Mouse (Mus musculus) right cerebral cortex, postnatal 4 days (tissue): ENCODE data around the gene Cpn2.

ENCODE experiments used
- DNase-seq: peaks from one replicate; pipeline ENCODE4 v3.0.0-alpha.2; 2022

Cpn2 gene

DNA sequence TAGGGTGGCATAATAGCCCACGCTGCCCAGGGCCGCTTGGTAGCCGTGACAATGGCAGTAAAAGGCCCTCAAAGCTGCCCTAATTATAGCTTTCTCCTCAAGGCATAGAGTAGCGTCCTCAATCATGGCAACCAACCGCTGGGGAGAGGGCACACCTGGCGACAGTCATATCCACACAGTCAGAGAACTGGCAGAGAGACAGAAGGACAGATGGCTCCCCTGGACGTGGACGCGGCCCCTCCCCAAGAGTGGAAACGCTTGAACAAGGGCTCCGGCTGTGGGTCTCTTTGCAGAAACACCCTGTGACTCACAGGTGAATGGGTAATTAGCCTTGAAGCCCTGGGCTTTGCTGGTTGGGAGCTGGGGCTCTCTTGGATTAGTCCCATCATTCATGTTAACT is 11.1 kb upstream of the Cpn2 start:
- no peak for DNase-seq

DNA sequence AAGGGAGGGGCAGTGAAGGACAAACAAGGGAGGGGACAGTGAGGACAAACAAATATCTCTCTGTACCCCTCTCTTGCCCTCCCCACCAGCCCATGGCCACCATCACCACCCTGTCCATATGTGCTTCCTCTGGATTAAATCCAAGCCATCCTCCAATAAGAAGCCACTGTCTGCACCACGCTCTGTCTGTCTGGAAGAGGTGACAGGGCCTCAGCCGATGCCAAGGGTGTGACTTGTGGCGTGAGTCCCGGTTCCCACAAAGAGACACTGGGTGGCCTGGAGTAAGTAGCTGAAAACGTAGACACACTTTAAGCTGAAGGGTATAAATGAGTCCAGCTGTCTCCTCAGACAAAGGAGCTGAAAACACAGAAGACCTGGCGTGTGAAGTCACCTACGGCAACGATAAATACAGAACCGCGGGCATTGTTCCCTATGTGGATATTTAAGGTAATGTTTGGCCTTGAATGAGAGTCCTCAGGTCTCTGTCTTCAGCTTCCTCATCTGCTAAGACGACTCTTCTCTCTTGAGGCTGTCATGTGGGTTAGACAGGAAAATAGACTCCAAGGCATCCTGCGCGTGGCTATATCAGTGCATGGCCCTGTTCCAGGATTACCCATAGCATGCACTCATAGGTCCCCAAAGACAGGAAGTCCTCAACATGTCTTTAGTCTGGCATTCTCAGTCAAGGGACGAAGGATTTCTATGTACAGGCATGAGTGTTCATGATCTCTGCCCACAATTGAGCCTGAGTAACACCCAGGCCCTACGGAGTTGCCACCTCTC is 8.4 kb upstream of the Cpn2 start:
- no peak for DNase-seq

DNA sequence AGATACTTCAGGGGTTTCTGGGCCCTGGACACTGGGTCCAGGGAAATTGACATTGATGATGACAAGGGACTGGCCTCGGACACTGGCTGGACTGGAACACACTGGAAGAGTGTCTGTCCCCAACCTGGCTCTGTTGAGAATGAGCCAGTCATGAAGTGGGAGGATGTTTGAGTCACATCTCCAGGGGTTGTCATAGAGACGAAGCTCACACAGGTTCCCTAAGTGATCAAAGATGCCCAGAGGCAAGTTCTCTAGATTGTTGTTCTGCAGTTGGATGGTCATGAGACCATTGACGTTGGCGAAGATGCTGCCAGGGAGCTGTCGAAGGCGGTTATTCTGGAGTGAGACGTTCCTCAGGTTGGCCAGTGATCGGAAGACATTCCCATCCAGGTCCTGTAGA is 5.8 kb upstream of the Cpn2 start:
- DNase-seq: no peak

DNA sequence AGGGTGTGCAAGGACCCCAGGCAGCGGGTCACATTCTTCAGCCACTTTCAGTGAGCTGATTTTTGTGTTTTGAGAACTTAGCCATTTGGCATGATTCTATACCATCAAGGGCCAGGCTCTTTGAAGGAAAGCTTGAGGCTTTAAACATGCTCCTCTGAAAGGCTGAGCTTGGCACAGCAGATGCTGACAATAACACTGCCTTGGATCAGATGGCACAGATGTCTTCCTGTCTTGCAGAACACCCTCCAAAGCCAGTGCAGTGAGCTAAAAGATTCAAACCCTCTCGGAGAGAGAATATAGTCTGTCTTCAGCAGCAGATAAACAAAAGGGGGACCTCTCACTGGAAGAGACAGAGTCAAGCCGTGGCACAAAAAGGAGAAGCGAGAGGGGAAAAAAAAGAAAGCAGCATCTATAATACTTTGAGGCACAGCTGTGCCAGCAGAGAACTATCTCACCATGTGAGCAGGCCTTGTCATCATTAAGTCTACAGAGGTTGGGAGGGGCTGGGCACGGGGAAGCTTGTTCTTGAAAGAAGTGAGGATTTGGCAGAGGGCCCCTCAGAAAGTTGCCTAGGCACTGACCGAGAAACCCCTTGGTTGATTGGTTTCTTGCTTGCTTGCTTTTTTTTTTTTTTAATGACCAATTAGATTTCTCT is 4.8 kb upstream of the Cpn2 start:
- DNase-seq: no peak

DNA sequence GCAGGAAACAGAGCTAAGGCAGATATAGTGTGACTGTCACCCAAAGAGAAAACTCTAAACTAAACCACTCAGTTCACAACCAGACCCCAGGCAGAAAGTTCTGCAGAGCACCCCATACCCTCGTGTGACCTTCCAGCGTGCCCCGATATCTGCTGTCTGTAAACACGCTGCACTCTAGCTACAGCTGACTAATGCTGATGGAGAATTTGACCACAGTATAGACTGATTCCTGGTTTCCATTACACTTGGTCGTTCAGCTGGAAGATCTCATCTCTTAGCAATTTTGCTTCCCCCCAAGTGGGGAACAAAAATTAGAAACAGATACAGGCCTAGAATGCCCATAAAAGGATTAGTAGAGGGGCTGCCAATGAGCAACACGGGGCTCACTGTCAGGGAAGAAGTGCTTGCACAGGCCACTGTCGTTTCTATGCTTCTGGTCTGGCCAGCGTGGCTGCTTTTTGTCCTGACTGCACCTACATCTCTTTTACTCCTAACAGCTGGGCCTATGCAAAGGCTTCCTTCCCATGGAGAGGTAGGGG is 4.0 kb upstream of the Cpn2 start:
- no peak for DNase-seq

DNA sequence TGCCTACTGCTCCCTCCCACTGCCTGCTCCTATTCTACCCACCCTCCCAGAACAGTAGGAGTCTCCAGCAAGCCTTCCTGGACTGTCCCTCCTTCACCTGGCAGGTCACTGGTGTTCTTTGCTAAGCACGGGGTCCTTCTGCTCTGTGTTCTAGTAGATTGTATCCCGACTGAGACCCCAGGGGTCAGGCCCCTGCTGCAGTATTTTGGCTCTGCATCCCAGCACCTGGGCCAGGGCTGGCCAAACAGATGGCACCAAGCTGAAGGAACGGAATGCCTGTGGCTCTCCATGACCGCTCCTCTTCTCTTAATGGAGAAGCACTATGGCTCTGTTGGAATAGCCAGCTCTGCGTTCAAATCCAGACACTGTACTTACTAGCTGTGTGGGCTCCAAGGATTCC is 738 bp downstream of the Cpn2 start:
- DNase-seq: no peak

DNA sequence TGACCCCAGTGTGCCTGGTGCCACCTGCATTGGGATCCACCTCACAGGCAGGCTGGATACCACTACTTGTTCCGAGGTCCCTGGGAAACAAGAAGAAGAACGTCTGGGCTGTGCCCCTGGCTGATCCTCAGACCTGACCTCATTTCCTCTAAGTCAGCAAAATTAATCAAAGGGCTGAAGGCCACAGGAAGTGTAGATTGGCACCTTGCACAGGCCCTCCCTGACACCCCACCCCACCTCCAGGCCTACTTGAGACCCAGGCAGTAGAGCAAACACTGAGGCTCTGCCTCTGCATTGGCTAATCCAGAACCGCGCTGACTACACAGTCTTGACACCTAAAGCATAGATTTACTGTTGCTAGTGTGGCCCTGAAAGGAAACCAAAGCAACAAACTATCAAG is 1.7 kb downstream of the Cpn2 start:
- DNase-seq: no peak

DNA sequence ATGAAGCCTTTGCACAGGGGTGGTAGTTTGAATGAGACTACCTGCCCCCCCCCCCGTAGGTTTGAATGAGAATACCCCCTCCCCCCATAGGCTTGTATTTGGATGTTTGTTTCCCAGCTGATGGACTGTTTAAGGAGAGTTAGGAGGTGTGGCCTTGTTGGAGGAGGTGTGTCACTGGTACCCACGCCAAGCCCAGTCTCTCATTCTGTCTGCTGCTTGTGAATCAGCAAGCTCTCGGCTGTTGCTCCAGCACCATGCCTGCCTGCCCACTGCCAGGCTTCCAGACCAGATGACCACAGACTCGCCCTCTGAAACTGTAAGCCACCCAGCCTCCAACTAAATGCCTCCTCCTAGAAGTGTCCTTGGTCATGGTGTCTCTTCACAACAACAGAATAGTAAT is 4.1 kb downstream of the Cpn2 start:
- no peak for DNase-seq

DNA sequence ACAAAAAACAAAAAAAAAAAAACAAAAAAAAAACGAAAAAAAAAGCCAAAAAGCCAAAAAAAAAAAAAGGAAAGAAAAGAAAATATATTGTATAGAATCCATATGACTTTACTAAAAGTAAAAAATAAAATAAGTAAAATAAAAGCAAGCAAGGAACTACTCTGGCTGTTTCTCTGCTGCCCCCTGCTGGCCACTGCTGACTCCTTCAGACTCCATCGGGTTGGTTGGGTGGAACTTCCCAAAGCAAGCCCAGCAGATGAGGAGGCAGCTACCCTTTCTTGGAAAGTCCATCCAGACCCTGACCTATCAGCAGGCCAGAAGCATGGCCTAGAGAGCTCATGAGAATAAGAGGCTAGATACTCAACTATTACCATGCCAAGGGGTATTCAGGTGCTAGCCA is 4.6 kb downstream of the Cpn2 start:
- peak; percentile 87 for DNase-seq

DNA sequence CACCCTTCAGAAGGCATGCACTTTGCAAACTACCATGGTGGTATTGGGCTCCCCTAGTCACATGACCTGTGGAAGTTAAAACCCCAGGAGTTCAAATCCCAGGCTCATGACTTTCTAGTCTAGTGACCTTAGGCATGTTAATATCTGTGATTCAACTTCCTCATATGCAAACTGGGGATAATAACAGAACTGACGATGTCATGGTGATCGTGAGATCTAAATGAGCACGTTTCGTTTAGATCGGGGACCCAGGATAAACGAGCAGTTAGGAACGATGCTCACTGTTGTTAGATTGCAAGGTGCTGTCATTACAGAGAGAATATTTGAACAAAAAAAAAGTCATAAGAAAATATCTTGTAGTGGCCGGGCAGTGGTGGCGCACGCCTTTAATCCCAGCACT is 5.1 kb downstream of the Cpn2 start:
- DNase-seq: no peak

DNA sequence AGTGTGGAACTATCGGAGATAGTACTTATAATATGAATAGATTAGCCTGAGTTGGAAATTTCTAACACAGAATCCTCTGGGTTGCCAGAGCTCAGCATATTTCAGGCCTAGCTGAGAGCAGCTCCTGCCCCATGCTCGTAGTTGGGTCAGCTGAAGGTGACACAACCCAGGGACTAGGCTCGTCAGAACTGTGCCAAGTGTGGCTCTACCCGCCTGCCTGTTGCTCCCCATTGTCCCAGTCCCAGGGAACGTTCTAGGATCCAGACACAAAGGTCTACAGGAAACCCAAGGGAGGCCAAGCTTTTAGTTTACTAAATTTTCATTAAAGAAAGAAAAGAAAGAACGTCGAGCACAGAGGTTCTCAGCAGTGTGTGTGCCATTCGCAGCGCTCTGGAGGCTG is 6.0 kb downstream of the Cpn2 start:
- no peak for DNase-seq

DNA sequence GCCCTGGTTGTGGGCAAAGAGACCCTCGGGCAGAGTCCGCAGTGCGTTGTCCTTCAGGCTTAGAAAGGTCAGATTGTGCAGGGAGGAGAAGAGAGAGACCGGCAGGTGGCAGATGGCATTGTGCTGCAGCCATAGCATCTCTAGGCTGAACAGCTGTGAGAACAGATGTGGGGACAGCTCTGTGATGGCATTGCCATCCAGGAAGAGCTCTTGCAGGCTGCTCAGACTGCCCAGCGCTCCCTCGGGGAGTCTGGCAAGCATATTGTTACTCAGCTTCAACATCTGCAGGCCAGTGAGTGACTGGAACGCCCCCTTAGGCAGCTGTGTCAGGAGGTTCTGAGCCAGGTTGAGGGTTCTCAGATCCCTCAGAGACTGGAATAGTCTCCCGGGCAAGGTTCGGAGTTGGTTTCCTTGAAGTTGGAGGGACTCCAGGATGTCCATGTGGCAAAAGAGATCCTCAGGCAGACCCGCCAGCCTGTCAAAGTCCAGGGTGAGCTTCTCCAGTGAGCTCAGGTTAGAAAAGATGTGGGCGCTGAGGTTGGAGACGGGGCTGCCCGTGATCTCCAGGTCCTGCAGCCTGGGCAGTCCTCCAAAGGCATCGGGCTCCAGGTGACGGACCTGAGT is 7.2 kb downstream of the Cpn2 start:
- no peak for DNase-seq

DNA sequence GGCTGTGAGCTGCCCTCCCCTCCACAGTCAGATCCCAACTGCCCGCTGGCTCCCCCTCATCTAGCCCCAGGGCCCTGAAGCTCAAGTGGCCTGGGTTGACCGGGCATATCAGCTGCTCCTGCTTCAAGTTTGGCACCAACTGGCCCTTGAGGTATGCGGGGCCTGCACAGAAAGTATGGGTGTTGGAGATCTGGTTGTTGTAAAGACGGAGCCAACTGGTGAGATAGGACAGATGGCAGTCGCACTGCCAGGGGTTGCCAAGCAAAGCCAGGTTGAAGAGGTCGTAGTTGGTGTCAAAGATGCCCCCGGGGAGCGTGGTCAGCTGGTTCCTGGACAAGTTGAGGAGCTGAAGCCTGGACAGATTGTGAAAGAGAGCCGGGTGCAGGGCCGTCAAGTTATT is 7.9 kb downstream of the Cpn2 start:
- no peak for DNase-seq

DNA sequence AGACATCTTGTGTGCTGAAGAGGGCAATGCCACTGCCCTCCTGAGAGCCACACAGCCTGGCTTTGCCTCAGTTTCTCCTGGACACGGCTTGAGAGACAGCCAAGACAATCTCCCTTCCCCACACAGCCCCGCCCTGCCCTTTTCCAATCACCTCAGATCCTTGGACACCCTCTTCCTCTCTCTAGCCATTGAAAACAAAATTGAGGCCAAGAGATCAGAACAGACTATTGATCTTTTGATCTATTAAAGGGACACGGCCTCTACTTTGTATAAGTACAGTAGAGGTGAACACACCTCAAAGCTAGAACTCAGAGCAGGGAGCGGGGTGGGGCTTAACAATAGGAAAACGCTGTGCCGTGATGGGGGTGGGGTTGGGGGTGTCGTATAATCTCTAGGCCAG is 8.9 kb downstream of the Cpn2 start:
- no peak for DNase-seq

DNA sequence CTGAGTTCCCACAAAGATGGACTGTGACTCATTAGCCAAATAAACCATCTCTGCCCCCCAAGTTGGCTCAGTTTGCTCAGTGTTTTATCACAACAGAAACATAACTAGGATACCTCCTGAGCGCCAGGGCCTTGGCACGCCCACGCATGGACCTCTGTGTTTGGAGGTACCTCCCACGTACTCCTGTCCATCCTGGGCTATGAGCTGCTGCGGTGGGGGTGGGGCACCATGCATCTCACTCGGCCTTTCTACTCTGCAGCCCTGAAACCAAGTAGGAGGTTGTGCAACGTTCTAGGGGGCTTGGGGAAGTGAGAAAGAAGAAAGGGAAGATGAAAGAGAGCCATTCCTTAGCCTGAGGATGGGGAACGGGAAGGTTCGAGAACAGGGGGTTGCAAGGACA is 9.6 kb downstream of the Cpn2 start:
- DNase-seq: no peak

DNA sequence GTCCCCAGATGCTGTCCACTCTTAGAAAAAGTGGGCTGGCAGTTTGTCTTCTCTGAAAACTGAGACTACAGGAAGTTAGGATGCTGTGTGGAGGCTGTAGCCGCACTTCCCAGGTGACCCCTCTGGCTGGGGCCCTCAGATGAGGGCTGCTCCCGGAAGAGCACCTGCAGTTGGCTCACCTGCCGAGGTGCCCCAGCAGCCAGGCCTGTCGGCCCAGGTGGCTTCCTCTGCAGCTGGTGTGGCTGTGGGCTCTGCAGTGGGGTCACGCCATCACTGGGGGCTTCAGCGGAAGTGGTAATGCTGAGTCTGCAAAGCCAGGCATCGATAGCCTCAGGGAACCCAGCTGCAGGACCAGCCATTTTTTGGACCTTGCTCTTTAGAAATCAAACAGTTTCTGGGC is 12.2 kb downstream of the Cpn2 start:
- no peak for DNase-seq

DNA sequence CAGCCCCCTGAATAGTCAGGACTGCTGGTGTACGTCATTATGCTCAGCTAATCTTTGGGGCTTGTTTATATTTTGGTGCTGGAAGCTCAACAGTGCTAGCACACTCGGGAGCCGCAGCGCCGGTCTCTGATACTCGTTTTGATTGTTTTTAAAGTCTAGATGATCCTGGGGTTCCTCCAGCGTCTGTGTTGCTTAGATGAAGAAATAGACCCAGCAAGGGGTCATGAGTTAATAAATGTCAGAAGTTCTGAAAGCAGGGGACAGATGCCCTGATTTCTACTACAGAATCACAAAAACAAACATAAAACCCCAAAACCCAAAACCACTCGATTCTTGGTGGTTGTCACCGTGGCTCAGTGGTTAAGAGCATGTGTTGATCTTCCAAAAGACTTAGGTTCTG is 13.4 kb downstream of the Cpn2 start:
- DNase-seq: no peak

DNA sequence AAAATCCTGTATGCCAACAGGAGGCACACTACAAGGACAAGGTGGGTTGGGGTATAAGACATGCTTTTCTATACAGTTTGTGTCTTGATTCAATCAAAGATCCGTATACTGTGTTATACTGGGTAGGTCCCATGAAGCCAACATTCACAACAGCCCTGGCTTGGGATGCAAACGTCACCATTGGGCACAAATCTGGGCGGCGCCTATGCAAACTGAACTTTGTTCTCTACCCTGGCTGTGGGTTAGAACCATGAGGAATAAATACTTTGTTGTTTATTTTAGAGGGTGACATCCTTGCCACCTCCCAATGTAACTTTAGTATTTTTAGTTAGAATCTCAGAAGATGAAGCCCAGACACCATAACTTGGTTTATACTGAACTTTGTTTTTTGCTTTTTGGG is 13.9 kb downstream of the Cpn2 start:
- no peak for DNase-seq

DNA sequence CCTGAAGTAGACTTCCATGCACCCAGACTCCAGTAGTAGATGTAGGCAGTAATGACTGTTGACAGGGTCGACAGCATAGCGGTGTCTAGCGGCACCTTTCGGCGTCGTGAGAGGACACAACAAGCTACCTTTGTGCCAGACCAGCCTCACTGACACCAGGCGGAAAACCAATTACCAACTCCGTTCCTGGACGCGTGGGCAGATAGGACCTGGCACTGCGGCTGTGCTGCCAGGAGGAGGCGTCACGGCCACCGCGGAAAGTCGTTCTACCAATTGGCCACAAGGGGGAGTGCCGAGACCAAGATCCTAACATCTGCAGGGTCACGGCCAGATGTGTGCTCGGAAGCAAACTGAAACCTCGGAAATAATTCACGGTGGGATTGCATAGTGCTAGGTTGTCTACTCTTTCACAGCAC is 15.3 kb downstream of the Cpn2 start:
- DNase-seq: peak; percentile 65

DNA sequence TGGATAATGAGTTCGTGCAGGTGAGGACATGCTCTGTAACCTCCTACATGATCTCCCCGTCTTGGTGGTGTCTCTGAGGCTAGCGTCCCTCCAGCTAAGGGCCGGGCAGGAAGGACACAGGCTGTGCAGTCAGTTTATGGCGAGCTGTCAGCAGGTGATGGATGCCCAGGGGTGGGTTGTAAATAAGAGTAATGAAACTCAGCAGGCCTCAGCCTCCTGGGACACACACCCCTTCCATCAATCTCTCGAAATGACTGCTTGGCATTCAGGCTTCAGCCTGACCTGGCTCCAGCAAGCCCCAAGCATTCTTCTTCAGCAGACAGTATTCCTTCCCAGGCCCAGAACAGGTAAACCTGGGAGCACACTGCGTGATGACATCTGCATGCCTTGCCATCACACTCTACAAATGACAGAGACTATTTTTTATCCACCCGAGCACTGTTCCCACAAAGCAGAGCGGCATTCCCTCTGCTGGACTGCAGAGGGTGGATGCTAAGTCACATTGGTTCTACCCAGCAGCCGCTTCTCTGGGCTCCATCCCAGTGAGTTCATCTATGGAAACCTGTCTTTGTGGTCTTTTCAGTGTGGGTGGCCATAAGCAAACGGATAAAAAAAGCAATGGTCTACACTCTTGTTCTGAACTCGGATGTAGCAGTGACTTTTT is 23.1 kb downstream of the Cpn2 start:
- DNase-seq: no peak

DNA sequence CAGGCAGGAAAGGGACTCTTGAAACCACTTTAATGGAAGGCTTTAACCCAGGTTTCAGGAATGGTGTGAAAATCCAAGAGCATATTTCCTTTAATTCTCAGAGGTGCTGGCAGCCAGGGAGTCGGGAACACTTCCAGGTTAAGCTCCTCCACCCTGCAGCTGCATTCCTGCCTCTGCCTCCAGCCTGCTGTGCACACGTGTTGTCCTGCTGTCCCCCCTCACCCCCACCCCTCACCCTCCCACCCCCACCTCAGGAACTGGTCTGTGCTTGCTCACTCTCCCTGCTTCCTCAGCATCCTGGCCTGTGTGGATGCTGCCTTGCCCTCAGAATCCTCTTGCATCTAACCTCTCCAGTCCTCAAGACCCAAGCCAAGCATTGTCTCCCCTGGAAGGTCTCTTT is 25.7 kb downstream of the Cpn2 start:
- no peak for DNase-seq

DNA sequence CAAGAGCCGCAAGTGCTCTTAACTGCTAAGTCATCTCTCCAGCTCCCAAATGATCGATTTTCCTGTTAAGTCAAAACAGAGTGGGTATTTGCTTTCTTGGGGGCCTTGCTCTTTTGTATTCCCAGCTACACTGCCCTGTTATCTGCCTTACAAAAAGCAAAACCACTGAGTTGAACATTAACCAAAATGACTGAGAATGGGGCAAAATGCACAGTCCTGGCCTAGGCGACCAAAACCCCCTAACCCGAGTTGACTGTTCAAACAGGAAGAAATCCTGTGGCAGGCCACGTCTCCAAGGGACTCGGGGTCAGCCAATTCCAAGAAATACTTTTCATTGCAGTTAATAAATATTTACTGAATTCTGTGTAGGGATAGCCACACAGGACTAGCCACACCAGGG is 28.5 kb downstream of the Cpn2 start:
- no peak for DNase-seq

DNA sequence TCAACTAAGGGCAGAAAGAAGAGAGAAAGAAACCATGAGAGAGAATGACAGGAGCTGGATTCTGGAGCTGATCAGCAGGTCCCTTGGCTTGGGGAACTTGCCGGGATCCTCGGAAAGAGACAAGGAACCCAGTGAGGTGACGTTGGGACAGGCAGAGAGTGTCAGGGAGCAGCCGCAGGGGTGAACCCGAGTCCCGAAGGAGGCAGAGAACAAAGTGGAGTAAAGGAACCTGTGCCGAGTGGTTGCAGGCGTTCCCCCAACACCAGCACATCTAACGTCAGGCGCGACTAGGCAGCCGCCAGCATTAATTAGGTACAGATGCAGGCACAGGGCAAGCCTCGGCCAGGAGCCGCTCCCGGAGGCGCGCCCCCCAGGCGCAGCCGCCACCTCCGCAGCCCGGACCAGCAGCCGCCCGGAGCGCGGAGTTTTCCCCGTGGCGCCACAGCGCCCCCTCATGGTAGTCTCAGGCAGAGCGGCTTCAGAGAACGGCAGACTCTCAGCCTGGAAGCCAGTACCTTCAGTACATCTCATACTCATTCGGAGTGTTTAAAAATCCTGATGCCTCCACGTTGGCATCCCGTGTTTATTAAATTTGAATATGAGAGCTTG is 31.1 kb downstream of the Cpn2 start:
- peak; percentile 94 for DNase-seq
